Mouse (Mus musculus) Patski (cell line): ENCODE measurements around the gene Tbc1d2. TPM values are rescaled to one million over a fixed set of nuclear protein-coding genes. Genes with fewer than 3 reads are reported as not detected.
"Not testable (repeated sequence)": the region's sequence is repeated elsewhere in the genome, so short reads cannot be mapped to it uniquely, and the experiment has no call there.

Source experiments
- ATAC-seq: fragments of 100-300 bp; one replicate; pipeline ENCODE4 v1.8.0; 2021
- CTCF ChIA-PET: fragments of 350-600 bp; sonication (Branson Sonifier 250); formaldehyde crosslinking; loops from one replicate; lab custom pipeline; 2022; ENCODE audit warnings: inconsistent platforms; lab: Charles Lee
- POLR2A ChIA-PET: fragments of 350-600 bp; sonication (Branson Sonifier 250); formaldehyde crosslinking; loops from one replicate; lab custom pipeline; 2022; ENCODE audit warnings: antibody characterized with exemption, inconsistent platforms; lab: Charles Lee
- DNase-seq: peaks from one replicate; pipeline ENCODE4 v3.0.0-alpha.2; 2011; ENCODE audit warnings: low read depth, low spot score
- H3K27me3 ChIP-seq: fragments of 371-371 bp; one replicate; pipeline ENCODE4 v1.5.1; 2021
- CTCF ChIP-seq: fragments of 100-300 bp; IDR thresholded peaks from one replicate; pipeline ENCODE4 v1.5.1; 2021
- in situ Hi-C: fragments of 300-500 bp; cut with MboI; formaldehyde crosslinking; loops from 3 replicates; pipeline ENCODE4 v1.11.1; 2018; ENCODE audit warnings: low pct_unique_long_range_greater_than_20kb, mixed read lengths
- polyA plus RNA-seq: library from polyadenylated mRNA; unstranded; gene quantifications from one replicate; pipeline ENCODE4 v1.2.3, GENCODE M21; 2021

Gene Tbc1d2
- polyA plus RNA-seq, 1 experiment from 2014 or later, result 2.3 TPM

DNA sequence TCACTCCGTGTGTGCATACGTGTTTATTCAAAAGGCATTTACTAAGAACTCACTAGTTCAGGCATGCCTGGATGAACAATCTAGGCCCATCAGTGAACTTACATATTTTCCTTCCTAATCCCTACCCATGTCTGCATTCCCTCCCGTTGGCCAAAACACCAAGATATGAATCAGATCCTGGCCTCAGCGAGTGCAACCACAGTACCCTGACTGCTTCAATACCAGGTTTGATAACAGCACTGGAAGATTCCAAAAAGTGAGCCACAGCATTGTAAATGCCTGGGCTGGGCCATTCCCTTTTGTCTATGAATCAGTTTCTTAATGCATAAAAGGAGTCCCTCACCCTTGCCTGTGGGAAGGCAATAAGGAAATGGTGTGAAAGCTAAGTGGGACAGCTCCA, 848 bp downstream of the Tbc1d2 start:
- H3K27me3 ChIP-seq, result peaks cover 6% of the 10 kb centered on the region
- no peak for ATAC-seq
- DNase-seq, result no peak
- POLR2A ChIA-PET, result no interaction called here
- TF ChIP-seq CTCF, result no peak
- CTCF ChIA-PET, result interaction anchor here (16.5 kb wide), 1 partner anchor 31 kb away, joined by 175 read pairs; no protein-coding TSS in a partner anchor
- in situ Hi-C loops, result no loop called here

DNA sequence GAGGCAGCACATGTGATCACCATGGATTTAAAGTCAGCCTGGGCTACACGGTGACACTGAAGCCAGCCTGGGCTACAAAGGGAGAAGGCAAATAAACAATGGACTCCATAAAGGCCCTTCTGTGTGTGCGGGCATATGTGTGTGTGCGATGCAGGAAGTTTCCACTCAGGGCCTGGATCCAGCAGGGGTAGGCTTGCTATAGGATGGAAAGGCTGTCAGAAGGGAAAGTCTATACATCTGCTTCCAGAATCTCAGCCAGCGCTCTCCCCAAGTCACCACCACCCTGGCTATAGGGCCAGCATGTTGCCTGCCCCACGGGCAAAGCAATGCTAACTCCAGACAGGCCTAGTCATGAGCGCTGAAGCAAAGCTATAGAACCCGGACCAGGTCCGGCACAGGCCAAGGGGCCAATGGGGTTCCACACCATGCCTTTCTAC, 6.3 kb downstream of the Tbc1d2 start:
- POLR2A ChIA-PET, result no interaction called here
- no peak for DNase-seq

DNA sequence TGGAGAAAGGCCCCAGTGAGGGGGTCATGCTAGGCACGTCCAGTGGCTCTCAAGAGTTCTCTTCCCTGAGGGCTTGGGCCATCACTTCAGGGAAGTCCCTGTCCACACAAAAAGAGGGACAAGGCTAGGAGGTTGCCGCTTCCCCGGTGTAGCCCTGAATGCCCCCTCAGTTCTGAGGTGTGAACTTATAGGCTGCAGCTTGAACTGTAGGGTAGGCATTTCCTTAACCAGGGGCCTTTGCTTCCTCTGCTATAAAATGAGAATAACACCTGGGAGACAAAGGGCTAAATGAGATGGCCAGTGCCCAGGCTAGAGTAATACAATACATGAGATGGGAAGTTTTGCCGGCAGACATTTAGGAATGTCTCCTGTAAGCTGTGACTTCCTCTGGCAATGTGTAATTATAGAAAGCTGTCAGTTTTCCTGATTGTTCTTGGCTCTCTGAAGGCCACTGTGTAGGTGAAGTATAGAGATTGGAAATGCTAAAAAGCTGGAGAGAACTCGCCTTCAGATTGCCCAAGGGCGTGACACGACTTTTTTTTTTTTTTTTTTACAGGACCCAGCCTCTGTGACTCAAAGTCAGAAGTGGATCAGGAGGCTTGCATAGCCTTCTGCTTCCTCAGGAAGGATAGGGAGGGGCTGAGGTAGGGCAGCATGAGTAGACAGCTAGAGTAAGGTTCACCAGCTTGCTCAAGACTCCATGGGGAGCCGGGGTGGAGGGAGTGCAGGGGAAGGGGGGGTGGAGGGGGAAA, 6.9 kb downstream of the Tbc1d2 start:
- in situ Hi-C loops, result no loop called here
- POLR2A ChIA-PET, result no interaction called here
- TF ChIP-seq CTCF, result no peak
- ATAC-seq (peak; percentile 74), DNase-seq (peak; percentile 55)
- H3K27me3 ChIP-seq, result no peaks in the 10 kb centered on the region
- CTCF ChIA-PET, result interaction anchor here (1.3 kb wide), 1 partner anchor 26 kb away, joined by 3 read pairs; no protein-coding TSS in a partner anchor

More for the DNA sequence above, 6.3 kb downstream of the Tbc1d2 start:
- in situ Hi-C loops, result no loop called here
- CTCF ChIA-PET, result interaction anchor here (1.3 kb wide), 1 partner anchor 26 kb away, joined by 3 read pairs; no protein-coding TSS in a partner anchor
- no peak for TF ChIP-seq CTCF
- H3K27me3 ChIP-seq, result no peaks in the 10 kb centered on the region
- no peak for ATAC-seq

DNA sequence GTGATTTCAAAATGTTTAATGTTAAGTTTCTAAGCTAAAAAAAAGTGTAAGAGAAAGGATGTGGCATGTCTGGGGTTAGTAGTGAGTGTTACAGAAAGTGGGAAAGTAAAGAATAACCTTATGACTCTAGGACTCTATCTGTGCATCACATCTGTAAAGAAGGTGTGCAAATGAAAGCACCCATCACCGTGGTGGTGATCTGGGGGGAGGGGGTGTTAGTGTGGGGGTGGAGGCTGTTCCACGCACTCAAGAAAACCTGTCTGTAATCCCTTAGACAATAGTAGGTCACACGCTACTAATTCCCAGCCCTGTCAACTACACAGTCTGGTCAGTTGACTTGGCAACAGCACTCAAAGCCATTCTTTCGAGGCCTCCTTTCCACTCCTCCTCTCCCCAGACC, 8.7 kb downstream of the Tbc1d2 start:
- no peaks in the 10 kb centered on the region for H3K27me3 ChIP-seq
- DNase-seq, result no peak
- ChIA-PET CTCF (interaction anchor here (1.0 kb wide), 1 partner anchor 24 kb away, joined by 4 read pairs; no protein-coding TSS in a partner anchor), POLR2A (no interaction called here)
- in situ Hi-C loops, result no loop called here
- TF ChIP-seq CTCF, result no peak
- no peak for ATAC-seq

DNA sequence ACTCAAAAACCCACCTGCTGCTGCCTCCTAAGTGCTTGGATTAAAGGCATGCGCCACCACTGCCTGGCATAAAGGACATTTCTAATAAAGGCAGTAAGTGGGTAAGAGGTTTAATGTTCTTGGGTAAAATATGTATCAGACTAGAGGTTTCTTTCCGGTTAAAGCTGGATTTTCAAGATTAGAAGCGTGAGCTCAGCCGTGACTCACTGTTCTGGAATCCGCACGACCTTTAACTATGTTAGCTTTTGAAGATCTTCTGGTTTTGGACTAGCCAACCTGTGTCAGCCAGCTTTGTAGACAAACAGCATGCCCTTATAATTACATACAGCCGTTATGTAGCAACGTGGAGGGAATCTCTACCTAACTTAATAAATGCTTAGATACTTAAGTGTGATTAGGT, 10.1 kb downstream of the Tbc1d2 start:
- POLR2A ChIA-PET, result no interaction called here

DNA sequence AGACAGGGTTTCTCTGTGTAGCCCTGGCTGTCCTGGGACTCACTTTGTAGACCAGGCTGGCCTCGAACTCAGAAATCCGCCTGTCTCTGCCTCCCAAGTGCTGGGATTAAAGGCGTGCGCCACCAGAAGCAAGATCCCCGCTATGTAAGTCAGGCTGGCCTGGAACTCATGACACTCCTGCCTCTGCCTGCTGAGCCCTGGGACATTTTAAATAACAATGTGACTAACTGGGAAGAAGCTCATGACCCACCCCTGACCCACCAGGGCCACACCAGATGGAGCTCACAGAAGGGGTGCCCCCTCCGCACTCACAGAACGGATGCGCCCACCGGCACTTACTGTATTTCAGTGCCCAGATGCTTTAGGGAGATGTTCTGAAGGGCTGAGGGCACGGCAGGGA, 12.8 kb downstream of the Tbc1d2 start:
- in situ Hi-C loops, POLR2A ChIA-PET, H3K27me3 ChIP-seq, ATAC-seq, DNase-seq: not testable (repeated sequence)
- CTCF ChIA-PET, result interaction anchor here (1.3 kb wide), 1 partner anchor 20 kb away, joined by 3 read pairs; no protein-coding TSS in a partner anchor

More for the DNA sequence above, 10.1 kb downstream of the Tbc1d2 start:
- ATAC-seq (peak; percentile 12), DNase-seq (no peak)
- no peaks in the 10 kb centered on the region for H3K27me3 ChIP-seq
- CTCF ChIA-PET, result interaction anchor here (1.0 kb wide), 1 partner anchor 50 kb away, joined by 3 read pairs; no protein-coding TSS in a partner anchor
- in situ Hi-C loops, result no loop called here
- TF ChIP-seq CTCF, result no peak

DNA sequence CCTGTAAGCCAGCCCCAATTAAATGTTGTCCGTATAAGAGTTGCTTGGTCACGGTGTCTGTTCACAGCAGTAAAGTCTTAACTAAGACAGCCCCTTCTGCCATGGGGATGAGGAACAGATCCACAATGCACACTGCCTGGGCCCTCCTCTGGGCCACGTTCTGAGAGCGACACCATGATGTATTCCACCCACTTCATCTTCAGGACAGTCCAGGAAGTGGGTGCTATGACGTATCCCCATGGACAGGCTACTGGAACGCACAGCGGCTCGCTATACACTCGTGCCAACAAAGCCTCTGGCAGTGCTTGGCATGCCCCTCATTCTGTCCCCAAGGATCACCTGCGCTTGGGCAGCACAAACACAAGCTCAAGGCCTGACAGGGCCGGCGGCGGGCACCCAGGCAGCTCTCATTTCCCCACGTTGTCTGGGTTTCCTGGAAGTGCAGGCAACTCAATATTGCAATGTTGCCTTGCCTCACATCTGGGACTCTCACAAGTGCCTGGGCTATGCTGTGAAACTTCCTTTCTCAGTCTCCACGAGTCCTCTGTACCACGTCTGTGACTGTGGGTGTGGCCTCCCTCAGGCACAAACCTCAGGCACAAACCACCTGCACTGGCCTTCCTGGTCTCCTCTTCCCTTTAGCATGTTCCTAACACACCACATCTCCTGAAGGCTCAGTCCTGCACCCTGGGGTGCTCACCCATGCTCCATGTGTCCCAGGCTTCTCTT, 14.1 kb downstream of the Tbc1d2 start:
- POLR2A ChIA-PET, result no interaction called here
- ATAC-seq (no peak), DNase-seq (no peak)
- no peak for TF ChIP-seq CTCF
- CTCF ChIA-PET, result interaction anchor here (1.3 kb wide), 1 partner anchor 19 kb away, joined by 3 read pairs; no protein-coding TSS in a partner anchor
- H3K27me3 ChIP-seq, result no peaks in the 10 kb centered on the region
- in situ Hi-C loops, result no loop called here

DNA sequence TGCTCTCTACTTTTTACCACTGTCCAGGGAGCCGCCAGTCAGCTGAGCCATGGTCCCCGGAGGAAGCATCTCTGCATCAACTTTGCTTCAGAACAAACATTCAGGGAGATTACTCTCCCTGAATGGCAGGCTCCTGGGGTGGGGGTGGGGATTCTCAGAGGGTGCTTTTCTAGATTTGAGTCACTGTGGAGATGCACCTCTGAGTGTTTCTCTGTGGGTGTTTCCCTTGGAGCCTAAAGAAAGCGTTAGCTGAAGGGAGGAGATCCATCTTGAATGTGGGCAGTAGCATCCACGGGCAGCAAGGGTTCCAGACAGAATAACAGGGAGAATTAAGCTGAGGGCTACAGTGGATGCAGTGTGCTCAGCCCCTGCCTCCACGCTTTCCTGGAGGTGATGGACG, 15.1 kb downstream of the Tbc1d2 start:
- DNase-seq (no peak), ATAC-seq (no peak)
- CTCF ChIA-PET, result no interaction called here
- no peak for TF ChIP-seq CTCF
- H3K27me3 ChIP-seq, result no peaks in the 10 kb centered on the region
- in situ Hi-C loops, result no loop called here
- POLR2A ChIA-PET, result no interaction called here

DNA sequence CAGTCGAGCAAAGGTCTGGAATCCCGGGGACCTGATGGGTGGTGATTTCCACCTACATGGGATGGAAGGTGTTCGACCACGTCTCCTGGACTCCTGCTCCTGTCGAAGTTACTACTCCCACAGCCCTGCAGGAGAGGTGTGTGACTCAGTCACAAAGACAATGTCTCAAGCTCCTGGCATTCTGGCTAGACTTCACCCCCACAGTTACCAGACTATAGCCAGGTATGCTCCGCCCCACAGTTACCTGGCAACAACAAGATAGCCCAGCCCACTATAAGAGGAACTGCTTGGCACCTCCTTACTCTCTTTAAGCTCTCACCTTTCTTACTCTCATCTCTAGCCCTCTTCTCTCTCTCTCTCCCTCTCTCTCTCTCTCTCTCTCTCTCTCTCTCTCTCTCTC, 16.4 kb downstream of the Tbc1d2 start:
- ATAC-seq, CTCF ChIA-PET, POLR2A ChIA-PET, in situ Hi-C loops, DNase-seq, H3K27me3 ChIP-seq: not testable (repeated sequence)

DNA sequence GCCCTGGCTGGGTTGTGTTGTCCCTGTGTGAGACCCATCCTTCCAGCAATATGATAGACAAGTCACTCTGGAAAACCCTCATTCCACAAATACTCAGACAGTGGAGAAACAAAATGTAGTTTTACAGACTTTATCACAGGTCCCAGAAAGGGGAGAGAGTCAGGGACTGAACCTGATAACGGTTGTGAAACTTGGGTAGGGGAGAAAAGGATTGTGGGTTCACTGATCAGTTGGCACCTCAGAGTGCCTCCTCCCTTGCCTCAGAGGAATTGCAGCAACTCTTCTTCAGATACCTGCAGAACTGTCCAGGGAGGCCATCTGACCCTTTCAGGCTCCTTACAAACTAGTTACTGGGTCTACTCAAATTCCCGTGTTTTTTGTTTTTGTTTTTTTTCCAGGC, 17.5 kb downstream of the Tbc1d2 start:
- ATAC-seq (no peak), DNase-seq (no peak)
- ChIA-PET POLR2A (no interaction called here), CTCF (no interaction called here)
- no peak for TF ChIP-seq CTCF
- in situ Hi-C loops, result no loop called here
- no peaks in the 10 kb centered on the region for H3K27me3 ChIP-seq

DNA sequence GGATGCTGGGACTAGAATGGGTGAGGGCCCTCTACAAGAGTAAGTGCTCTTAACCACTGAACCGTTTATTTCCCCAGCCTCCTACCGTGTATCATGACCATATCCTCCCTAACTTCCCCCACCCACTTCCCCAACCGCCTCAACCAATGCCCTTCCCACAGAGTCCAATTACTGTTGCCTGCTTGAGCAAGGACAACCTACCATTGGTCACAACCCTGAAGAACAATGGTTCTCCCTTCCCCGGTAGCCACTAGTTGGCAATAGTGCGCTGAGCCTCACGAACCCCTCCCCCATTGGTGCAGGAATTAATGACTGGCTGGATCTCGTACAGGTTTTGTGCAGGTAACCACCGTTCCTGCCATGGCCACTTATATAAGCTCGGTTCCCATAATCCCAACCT, 19.6 kb downstream of the Tbc1d2 start:
- ChIA-PET POLR2A (no interaction called here), CTCF (no interaction called here)
- ATAC-seq (no peak), DNase-seq (no peak)
- in situ Hi-C loops, result no loop called here
- H3K27me3 ChIP-seq, result no peaks in the 10 kb centered on the region
- TF ChIP-seq CTCF, result no peak
